Mouse (Mus musculus): Measurements from ENCODE around the gene Tctn1. TPM values are rescaled to one million over a fixed set of nuclear protein-coding genes. Genes with fewer than 3 reads are reported as not detected.

The Tctn1 gene
- total RNA-seq, 2 experiments from 2014 or later, result 16.4 to 17.8 TPM

Other genes starting within 250 kb of the Tctn1 start
- gene Cux2, start 214.4 kb downstream of the Tctn1 start, total RNA-seq (2021), result 100 to 1,000 TPM; 182 to 239 TPM
- gene Myl2, start 163.5 kb downstream of the Tctn1 start, total RNA-seq (2021), result not detected
- gene Ccdc63, start 123.6 kb downstream of the Tctn1 start, total RNA-seq (2021), result 1 to 10 TPM in 1 of 2 experiments, not detected in 1; 1.2 TPM
- 100 to 1,000 TPM; 212 to 227 TPM for gene Ppp1cc, start 106.2 kb downstream of the Tctn1 start, total RNA-seq (2021)
- gene Hvcn1, start 57.7 kb downstream of the Tctn1 start, total RNA-seq (2021), result 1 to 10 TPM in 1 of 2 experiments, under 1 TPM in 1; 0.84 to 1.2 TPM
- 10 to 100 TPM; 17.1 to 18.5 TPM for gene Pptc7, start 19.9 kb upstream of the Tctn1 start, total RNA-seq (2021)
- 1 to 10 TPM; 6.1 to 6.8 TPM for gene Rad9b, start 89.8 kb upstream of the Tctn1 start, total RNA-seq (2021)
- gene Vps29, start 89.9 kb upstream of the Tctn1 start, total RNA-seq (2021), result 100 to 1,000 TPM; 202 to 208 TPM
- gene Gpn3, start 107.4 kb upstream of the Tctn1 start, total RNA-seq (2021), result 10 to 100 TPM; 19.9 to 20.6 TPM
- gene Fam216a, start 107.9 kb upstream of the Tctn1 start, total RNA-seq (2021), result 10 to 100 TPM; 62.7 to 65.4 TPM
- 100 to 1,000 TPM; 258 to 271 TPM for gene Arpc3, start 127.4 kb upstream of the Tctn1 start, total RNA-seq (2021)
- 10 to 100 TPM; 41.7 to 45.4 TPM for gene Anapc7, start 157.2 kb upstream of the Tctn1 start, total RNA-seq (2021)
- 100 to 1,000 TPM; 385 to 392 TPM for gene Atp2a2, start 237.8 kb upstream of the Tctn1 start, total RNA-seq (2021)

Data from left cerebral cortex, postnatal 4 days (tissue).